Mouse (Mus musculus) limb, embryonic 11.5 days (tissue): ENCODE measurements around the gene Pola2. TPM values are rescaled to one million over a fixed set of nuclear protein-coding genes. Genes with fewer than 3 reads are reported as not detected.
A peak's percentile ranks its signal among the peaks of the same experiment; 100 is the strongest.

Experiments
- ATAC-seq: fragments of 200-750 bp; cut with Nextera tagmentation; 2 replicates; pipeline ENCODE4 v1.8.0; 2017; ENCODE audit warnings: low read depth; ENCODE audit not compliant: insufficient number of reproducible peaks, low FRiP score, low TSS enrichment
- DNase-seq: peaks from one replicate; pipeline ENCODE4 v3.0.0-alpha.2; 2015; ENCODE audit warnings: low spot score
- H3K27ac ChIP-seq: fragments of 300-500 bp; sonication (generic); replicated peaks from 2 replicates; pipeline ENCODE4 v1.5.1; 2014; ENCODE audit warnings: low read depth, mild to moderate bottlenecking, low read length
- H3K27me3 ChIP-seq: fragments of 300-500 bp; sonication (generic); 2 replicates; pipeline ENCODE4 v1.6.1; 2014; ENCODE audit warnings: mild to moderate bottlenecking, low read length, mixed read lengths; ENCODE audit not compliant: control insufficient read depth, insufficient read depth
- H3K36me3 ChIP-seq: fragments of 300-500 bp; sonication (generic); 2 replicates; pipeline ENCODE4 v1.6.1; 2014; ENCODE audit warnings: mild to moderate bottlenecking, low read length, moderate library complexity, mixed read lengths; ENCODE audit not compliant: control insufficient read depth, insufficient read depth
- H3K4me1 ChIP-seq: fragments of 300-500 bp; sonication (generic); 2 replicates; pipeline ENCODE4 v1.6.1; 2014; ENCODE audit warnings: low read length, mixed read lengths; ENCODE audit not compliant: control insufficient read depth, insufficient read depth
- H3K4me2 ChIP-seq: fragments of 300-500 bp; sonication (generic); 2 replicates; pipeline ENCODE4 v1.6.1; 2014; ENCODE audit warnings: low read depth, mild to moderate bottlenecking, moderate library complexity; ENCODE audit not compliant: severe bottlenecking
- H3K4me3 ChIP-seq: fragments of 300-500 bp; sonication (generic); 2 replicates; pipeline ENCODE4 v1.5.1; 2014; ENCODE audit warnings: low read depth, low read length
- H3K9ac ChIP-seq: fragments of 300-500 bp; sonication (generic); 2 replicates; pipeline ENCODE4 v1.6.1; 2014; ENCODE audit warnings: mild to moderate bottlenecking, low read length
- H3K9me3 ChIP-seq: fragments of 300-500 bp; sonication (generic); 2 replicates; pipeline ENCODE4 v1.6.1; 2016; ENCODE audit warnings: low read length; ENCODE audit not compliant: control insufficient read depth
- WGBS: fragments of 180-500 bp; shearing (Covaris S2); extraction: QIAGEN DNeasy Blood & Tissue Kit; methylation state at CpG from one replicate; pipeline ENCODE4 v1.1.7; 2014; 5-methylcytosine and 5-hydroxymethylcytosine counted together
- polyA plus RNA-seq: library from polyadenylated mRNA; unstranded; fragments of >200 nt; fragmentation: Nextera tagmentation; extraction: Ambion mirVana; gene quantifications from 2 replicates; pipeline ENCODE4 v1.2.1, GENCODE M21; 2014

Pola2 gene
- polyA plus RNA-seq, 1 experiment from 2014 or later: 109 TPM

DNA sequence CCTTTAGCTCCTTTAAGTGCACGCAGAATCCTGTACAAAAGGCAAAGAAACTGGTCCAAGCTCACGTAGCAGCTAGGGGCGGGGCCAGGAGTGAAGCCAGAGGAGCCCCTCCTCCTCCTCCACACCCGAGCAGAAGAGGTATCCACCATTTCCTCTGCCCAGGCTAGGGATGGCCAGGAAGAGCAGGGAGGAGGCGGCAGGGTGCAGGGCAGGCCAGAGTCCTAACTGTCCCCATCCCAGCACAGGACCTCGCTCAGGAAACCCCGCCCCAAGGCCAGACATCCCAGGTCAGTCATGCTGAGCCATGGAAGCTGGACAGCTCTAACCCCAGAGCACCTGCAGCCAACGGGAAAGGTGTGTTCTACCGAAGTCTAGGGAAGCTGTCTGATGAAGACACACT is 42.3 kb downstream of the Pola2 start:
- Histone ChIP-seq H3K4me3 (no peak overlapping the region), H3K4me2 (peak overlapping the region; percentile 18; the same call in 1 of the 2 replicates), H3K4me1 (peaks cover 6% of the 10 kb centered on the region; the same call in 1 of the 2 replicates), H3K9ac (peak overlapping the region; percentile 27; the same call in 1 of the 2 replicates), H3K27ac (no peak overlapping the region), H3K27me3 (0 out of 2 replicates have a peak, but pooled peaks cover 2% of the 10 kb centered on the region), H3K9me3 (no peaks in the 10 kb centered on the region), H3K36me3 (no peaks in the 10 kb centered on the region)
- ATAC-seq (no peak), DNase-seq (no peak)
- 20% methylated on average over 9 of the region's 9 CpGs for WGBS

DNA sequence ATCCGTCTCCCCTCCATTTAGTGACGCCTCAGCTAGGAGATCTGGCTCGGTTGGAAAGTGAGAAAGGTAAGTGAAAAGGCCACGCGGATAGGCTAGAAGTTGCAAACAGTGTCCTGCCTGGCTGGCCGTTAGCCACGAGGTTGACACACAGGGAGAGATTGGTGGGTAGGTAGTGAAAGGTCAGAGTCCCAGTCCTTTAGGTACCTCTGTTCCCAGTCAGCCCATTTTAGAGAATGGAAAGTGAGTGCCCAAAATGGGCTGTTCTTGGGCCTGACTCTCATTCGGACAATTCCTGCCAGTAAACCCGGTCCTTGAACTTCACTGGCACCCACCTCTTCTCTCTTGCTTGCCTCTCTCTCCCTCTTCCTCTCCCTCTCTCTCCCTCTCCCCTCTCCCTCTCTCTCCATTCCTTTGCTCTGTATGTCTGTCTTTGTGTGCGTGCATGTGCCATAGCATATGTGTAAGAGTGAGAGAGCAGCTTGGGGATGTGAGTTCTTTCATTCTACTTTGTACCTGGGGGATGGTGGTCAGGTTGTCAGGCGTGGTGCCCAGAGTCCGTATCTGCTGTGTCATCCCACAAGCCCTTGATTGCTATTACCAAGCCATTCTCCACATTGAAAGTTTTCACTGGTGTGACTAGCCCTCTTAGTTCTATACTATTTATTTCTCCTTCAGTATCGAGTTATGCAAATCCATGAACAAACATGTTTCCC is 50.8 kb downstream of the Pola2 start, which contains the start of gene Dpf2:
TSS of gene Dpf2 (minus strand) at position 4 of the 713 bp plus-strand sequence.
- Histone ChIP-seq H3K9me3 (no peaks in the 10 kb centered on the region), H3K4me3 (peak within 1 kb of the TSS; percentile 80), H3K27ac (peak within 1 kb of the TSS; percentile 64), H3K9ac (peak within 1 kb of the TSS; percentile 95), H3K27me3 (no peaks in the 10 kb centered on the region), H3K4me2 (peak within 1 kb of the TSS; percentile 54), H3K4me1 (peaks cover 13% of the 10 kb centered on the region), H3K36me3 (no peaks in the 10 kb centered on the region)
- no peak for DNase-seq
- ATAC-seq: peak; percentile 27
- WGBS: 23% methylated on average over 13 of the region's 13 CpGs

DNA sequence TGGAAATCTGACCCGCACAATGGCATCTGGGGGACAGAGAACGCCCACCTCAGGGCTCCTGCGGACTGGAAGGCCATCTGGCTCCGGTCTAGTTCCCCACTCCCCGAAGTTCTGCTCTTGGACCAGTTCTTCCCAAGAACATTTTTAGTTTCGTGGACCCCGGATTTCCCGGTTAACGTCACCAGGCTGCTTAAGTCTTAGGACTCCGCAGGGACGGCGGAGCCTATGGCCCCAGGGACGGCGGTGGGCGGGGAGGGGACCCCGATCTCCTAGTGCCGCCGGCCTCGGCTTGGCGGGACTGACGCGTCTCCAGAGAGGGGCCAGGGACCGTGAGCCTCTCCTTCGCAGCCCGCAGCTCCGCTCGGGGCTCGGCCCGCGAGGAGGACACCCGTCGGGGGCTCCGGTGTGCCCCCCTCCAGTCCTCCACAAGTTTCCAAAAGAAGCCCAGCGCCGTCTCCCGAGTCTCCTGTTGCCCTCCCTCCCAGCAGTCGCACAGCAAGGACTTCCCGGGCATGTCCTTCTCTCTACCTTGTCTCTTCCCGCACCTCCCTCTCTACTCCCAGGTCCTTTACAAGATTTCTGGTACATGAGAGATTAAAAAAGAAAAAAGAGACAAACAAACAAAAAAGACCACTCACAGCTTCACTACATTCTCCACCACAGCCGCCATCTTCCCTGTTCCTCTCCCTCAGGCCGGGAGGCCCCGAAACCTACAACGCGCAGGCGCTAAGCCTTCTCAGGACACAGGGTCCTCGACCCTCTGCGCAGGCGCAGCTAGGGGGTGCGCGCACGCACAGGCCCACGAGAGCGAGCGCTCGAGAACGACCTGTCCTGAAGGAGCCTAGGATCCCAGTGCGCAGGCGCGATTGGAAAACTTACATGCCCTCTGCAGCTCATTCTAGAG is 51.6 kb downstream of the Pola2 start:
- Histone ChIP-seq H3K36me3 (no peaks in the 10 kb centered on the region), H3K4me2 (peak overlapping the region; percentile 54), H3K27me3 (no peaks in the 10 kb centered on the region), H3K9ac (peak overlapping the region; percentile 95), H3K27ac (peak overlapping the region; percentile 64), H3K9me3 (no peaks in the 10 kb centered on the region), H3K4me3 (peak overlapping the region; percentile 80), H3K4me1 (peaks cover 13% of the 10 kb centered on the region)
- WGBS: under 1% methylated on average over 56 of the region's 59 CpGs
- DNase-seq: peak; percentile 100
- ATAC-seq: peak; percentile 88

DNA sequence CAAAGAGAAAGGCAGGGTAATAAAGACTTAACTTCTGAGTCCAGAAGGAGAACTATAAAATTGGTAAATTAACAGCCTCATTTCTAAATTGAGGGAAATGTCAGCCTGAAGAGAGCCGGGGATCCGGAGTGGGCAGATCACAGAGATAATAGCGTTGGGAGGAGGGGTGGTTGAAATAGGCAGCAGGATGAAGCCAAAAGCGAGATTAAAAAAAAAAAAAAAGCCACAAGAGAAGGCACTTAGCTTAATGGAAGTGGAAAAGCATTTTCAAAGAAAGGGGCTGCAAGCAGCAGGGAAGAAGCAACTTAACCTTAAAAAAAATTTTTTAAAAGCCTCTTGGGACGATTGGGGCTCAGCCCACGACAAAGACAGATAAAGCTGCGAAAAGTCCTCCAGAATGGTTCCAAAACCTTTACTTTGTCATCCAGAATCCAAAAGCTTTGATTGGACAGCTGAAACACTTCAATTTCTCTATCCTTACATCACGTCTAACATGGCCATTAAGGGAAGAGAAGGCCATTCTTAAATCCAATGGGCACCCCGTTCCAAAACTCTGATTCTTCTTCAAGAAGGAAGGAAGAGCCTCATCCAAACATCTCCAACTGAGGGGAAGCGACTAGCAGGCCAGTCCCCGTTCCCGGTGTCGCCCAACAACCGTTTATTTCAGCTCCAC is 52.4 kb downstream of the Pola2 start:
- Histone ChIP-seq H3K9ac (peak overlapping the region; percentile 95), H3K4me3 (peak overlapping the region; percentile 80), H3K27me3 (no peaks in the 10 kb centered on the region), H3K36me3 (peaks cover 3% of the 10 kb centered on the region), H3K27ac (no peak overlapping the region; the same call in 1 of the 2 replicates), H3K4me1 (peaks cover 13% of the 10 kb centered on the region), H3K4me2 (peak overlapping the region; percentile 54), H3K9me3 (no peaks in the 10 kb centered on the region)
- DNase-seq (no peak), ATAC-seq (no peak)
- 14% methylated on average over 14 of the region's 14 CpGs for WGBS

DNA sequence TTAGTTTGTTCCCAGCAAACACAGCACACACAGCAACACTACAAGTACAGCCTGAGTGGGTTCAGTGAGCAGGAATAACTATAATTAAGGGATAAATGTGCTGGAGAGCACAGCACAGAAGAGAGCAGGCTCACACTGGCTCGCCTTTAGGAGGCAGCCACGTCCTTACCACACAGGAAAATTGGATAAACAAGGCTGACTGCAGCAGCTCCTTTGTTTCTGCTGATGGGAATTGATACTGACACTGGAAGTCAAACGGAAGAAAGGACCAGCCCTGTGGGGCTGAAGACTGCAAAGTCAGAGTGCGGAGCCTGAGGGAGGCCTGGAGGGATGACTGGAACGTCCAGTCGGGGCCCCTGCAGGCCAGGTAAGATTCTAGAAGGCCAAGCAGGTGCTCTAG is 53.8 kb downstream of the Pola2 start:
- DNase-seq (no peak), ATAC-seq (no peak)
- no peaks in the 10 kb centered on the region for H3K9me3 ChIP-seq
- H3K36me3 ChIP-seq: peaks cover 6% of the 10 kb centered on the region
- H3K27me3 ChIP-seq: no peaks in the 10 kb centered on the region
- no peak overlapping the region for H3K4me3 ChIP-seq
- peaks cover 13% of the 10 kb centered on the region for H3K4me1 ChIP-seq
- 82% methylated on average over 6 of the region's 6 CpGs for WGBS
- no peak overlapping the region; the same call in 1 of the 2 replicates for H3K4me2 ChIP-seq
- H3K9ac ChIP-seq: no peak overlapping the region
- H3K27ac ChIP-seq: no peak overlapping the region

DNA sequence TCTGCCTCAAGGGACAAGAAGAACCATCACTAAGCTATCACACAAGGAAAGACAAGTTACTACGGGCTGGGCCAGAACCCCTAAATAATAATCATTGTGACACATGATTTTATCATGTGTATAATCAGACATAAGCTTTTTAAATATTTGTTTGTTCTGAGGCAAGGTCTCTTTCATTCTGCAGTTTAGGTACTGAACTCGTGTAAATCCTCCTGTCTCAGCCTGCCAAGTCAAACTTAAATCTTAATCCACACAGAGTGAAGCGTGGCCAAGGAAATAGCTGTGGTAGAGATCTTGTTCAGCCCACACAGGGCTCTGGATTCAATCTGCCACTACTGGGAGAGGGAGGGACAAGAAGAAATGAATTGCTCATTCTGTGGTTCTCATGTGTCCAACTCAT is 56.7 kb downstream of the Pola2 start:
- Histone ChIP-seq H3K4me1 (peaks cover 13% of the 10 kb centered on the region), H3K4me3 (no peak overlapping the region), H3K4me2 (no peak overlapping the region), H3K9me3 (no peaks in the 10 kb centered on the region), H3K9ac (no peak overlapping the region), H3K27me3 (no peaks in the 10 kb centered on the region), H3K36me3 (peaks cover 34% of the 10 kb centered on the region), H3K27ac (no peak overlapping the region)
- 89% methylated on average over 3 of the region's 3 CpGs for WGBS
- no peak for DNase-seq
- ATAC-seq: no peak

DNA sequence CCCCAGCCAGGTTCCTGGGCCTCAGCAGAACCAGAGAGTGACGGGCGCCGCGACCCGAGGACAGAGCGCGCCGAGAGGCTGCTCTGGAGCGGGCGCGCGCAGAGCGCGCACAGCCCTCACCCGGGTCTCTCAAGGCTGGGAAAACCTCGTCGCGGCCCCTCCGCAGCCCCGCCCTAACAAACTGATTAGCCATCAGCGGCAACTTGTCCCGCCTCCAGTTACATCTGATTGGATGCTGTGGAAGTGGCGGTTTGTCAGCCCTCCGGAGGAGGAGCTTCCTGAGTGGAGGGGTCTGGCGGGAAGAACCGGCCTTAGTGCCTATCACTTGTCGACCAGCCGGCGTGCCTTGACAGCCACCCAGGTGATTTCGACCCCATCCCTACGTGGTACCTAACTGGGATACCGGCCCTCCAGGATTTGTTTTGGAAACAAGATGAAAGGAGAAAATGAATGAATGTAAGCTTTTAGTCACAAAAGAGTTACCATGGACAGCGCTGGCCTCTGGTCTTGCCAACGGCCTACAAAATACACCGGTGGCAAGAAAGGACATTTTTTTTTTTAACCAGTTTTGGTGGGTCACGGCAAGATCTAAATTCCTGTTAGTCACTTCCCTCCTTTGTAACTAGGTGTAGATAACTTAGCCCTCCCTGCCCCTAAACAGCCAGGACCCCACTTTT is 69.9 kb downstream of the Pola2 start, which contains the start of gene Tigd3:
TSS of gene Tigd3 (minus strand) at position 148 of the 677 bp plus-strand sequence.
- peaks cover 5% of the 10 kb centered on the region; the same call in 1 of the 2 replicates for H3K4me1 ChIP-seq
- no peak within 1 kb of the TSS for H3K27ac ChIP-seq
- H3K9ac ChIP-seq: peak within 1 kb of the TSS; percentile 75
- peaks cover 5% of the 10 kb centered on the region; the same call in 1 of the 2 replicates for H3K36me3 ChIP-seq
- 5% methylated on average over 36 of the region's 36 CpGs for WGBS
- DNase-seq (peak; percentile 96), ATAC-seq (peak; percentile 95)
- H3K4me3 ChIP-seq: peak within 1 kb of the TSS; percentile 70
- H3K4me2 ChIP-seq: peak within 1 kb of the TSS; percentile 77
- no peaks in the 10 kb centered on the region for H3K9me3 ChIP-seq
- H3K27me3 ChIP-seq: no peaks in the 10 kb centered on the region
